Mouse (Mus musculus) heart, adult 11 months (tissue): ENCODE measurements around the gene Gm47283.
"Not testable (repeated sequence)": the region's sequence is repeated elsewhere in the genome, so short reads cannot be mapped to it uniquely, and the experiment has no call there.

ENCODE experiments used
- DNase-seq: peaks from one replicate; pipeline ENCODE4 v3.0.0; 2022

Gene Gm47283

GRCm38 (mm10) chrY:90784438-90784837 lies at the start of gene Gm47283:
Gene Gm47283, plus strand, starts transcription at chrY:90784738.
- not testable (repeated sequence) for DNase-seq

GRCm38 (mm10) chrY:90735181-90735895 lies 49.2 kb upstream of the Gm47283 start:
- not testable (repeated sequence) for DNase-seq

- not testable (repeated sequence) for DNase-seq
These were observed 48.1 kb upstream of the Gm47283 start for GRCm38 (mm10) chrY:90736217-90737000.

GRCm38 (mm10) chrY:90737606-90738430 lies 46.7 kb upstream of the Gm47283 start:
- peak; percentile 89 for DNase-seq

- no peak for DNase-seq
These were observed 46.2 kb upstream of the Gm47283 start for GRCm38 (mm10) chrY:90738431-90738680.

- DNase-seq: peak; percentile 97
These were observed 45.6 kb upstream of the Gm47283 start for GRCm38 (mm10) chrY:90738841-90739530.

- peak; percentile 96 for DNase-seq
These were observed 45.0 kb upstream of the Gm47283 start for GRCm38 (mm10) chrY:90739531-90740012.

GRCm38 (mm10) chrY:90740013-90740561 lies 44.5 kb upstream of the Gm47283 start:
- peak; percentile 97 for DNase-seq

GRCm38 (mm10) chrY:90741006-90741405 lies 43.5 kb upstream of the Gm47283 start:
- peak; percentile 97 for DNase-seq

GRCm38 (mm10) chrY:90741452-90742260 lies 42.9 kb upstream of the Gm47283 start:
- peak; percentile 97 for DNase-seq

- peak; percentile 98 for DNase-seq
These were observed 42.1 kb upstream of the Gm47283 start for GRCm38 (mm10) chrY:90742261-90743052.

GRCm38 (mm10) chrY:90743053-90743810 lies 41.3 kb upstream of the Gm47283 start:
- DNase-seq: peak; percentile 97

- no peak for DNase-seq
These were observed 40.7 kb upstream of the Gm47283 start for GRCm38 (mm10) chrY:90743811-90744220.

GRCm38 (mm10) chrY:90744381-90744981 lies 40.1 kb upstream of the Gm47283 start:
- peak; percentile 99 for DNase-seq

GRCm38 (mm10) chrY:90745256-90745655 lies 39.3 kb upstream of the Gm47283 start:
- DNase-seq: peak; percentile 86

- DNase-seq: not testable (repeated sequence)
These were observed 29.8 kb upstream of the Gm47283 start, which contains the start of gene Gm21860 for GRCm38 (mm10) chrY:90754721-90755120. Gene Gm21860, minus strand, starts transcription at chrY:90754821.

GRCm38 (mm10) chrY:90839077-90839476 lies 54.5 kb downstream of the Gm47283 start, which contains the start of gene Gm21748:
Gene Gm21748, minus strand, starts transcription at chrY:90839177.
- DNase-seq: not testable (repeated sequence)
